Mouse (Mus musculus) liver, embryonic 16.5 days (tissue): ENCODE data around the gene Gdf2. TPM values are rescaled to one million over a fixed set of nuclear protein-coding genes. Genes with fewer than 3 reads are reported as not detected.

ENCODE experiments used
- ATAC-seq: fragments of 200-750 bp; cut with Nextera tagmentation; 2 replicates; pipeline ENCODE4 v1.8.0; 2017; ENCODE audit warnings: low read depth, mild to moderate bottlenecking, moderate number of reproducible peaks, moderate library complexity
- H3K27ac ChIP-seq: fragments of 300-500 bp; sonication (generic); 2 replicates; pipeline ENCODE4 v1.5.1; 2014; ENCODE audit warnings: mild to moderate bottlenecking, low read length
- H3K27me3 ChIP-seq: fragments of 300-500 bp; sonication (generic); 2 replicates; pipeline ENCODE4 v1.6.1; 2014; ENCODE audit warnings: low read depth, low read length, mixed read lengths; ENCODE audit not compliant: control insufficient read depth, insufficient read depth
- H3K36me3 ChIP-seq: fragments of 300-500 bp; sonication (generic); 2 replicates; pipeline ENCODE4 v1.6.1; 2014; ENCODE audit warnings: mild to moderate bottlenecking; ENCODE audit not compliant: control insufficient read depth, insufficient read depth
- H3K4me1 ChIP-seq: fragments of 300-500 bp; sonication (generic); 2 replicates; pipeline ENCODE4 v1.6.1; 2014; ENCODE audit warnings: low read depth, low read length, mixed read lengths; ENCODE audit not compliant: control insufficient read depth
- H3K4me2 ChIP-seq: fragments of 300-500 bp; sonication (generic); 2 replicates; pipeline ENCODE4 v1.6.1; 2014; ENCODE audit warnings: low read depth, low read length, mixed read lengths
- H3K4me3 ChIP-seq: fragments of 300-500 bp; sonication (generic); 2 replicates; pipeline ENCODE4 v1.5.1; 2014; ENCODE audit warnings: low read depth, mild to moderate bottlenecking, low read length
- H3K9ac ChIP-seq: fragments of 300-500 bp; sonication (generic); 2 replicates; pipeline ENCODE4 v1.6.1; 2014; ENCODE audit warnings: low read depth, low read length
- H3K9me3 ChIP-seq: fragments of 300-500 bp; sonication (generic); replicated peaks from 2 replicates; pipeline ENCODE4 v1.6.1; 2016; ENCODE audit warnings: low read length; ENCODE audit not compliant: control insufficient read depth
- WGBS: fragments of 180-500 bp; shearing (Covaris S2); extraction: QIAGEN DNeasy Blood & Tissue Kit; methylation state at CpG from one replicate; pipeline ENCODE4 v1.1.7; 2014; ENCODE audit not compliant: insufficient replicate concordance; 5-methylcytosine and 5-hydroxymethylcytosine counted together
- polyA plus RNA-seq: library from polyadenylated mRNA; unstranded; fragments of >200 nt; fragmentation: Nextera tagmentation; extraction: Ambion mirVana; gene quantifications from 2 replicates; pipeline ENCODE4 v1.2.1, GENCODE M21; 2015

The Gdf2 gene
- polyA plus RNA-seq, 1 experiment from 2014 or later, result 10.1 TPM

GRCm38 (mm10) chr14:33920727-33921559 is 19.9 kb upstream of the Gdf2 start:
- Histone ChIP-seq H3K4me1 (no peaks in the 10 kb centered on the region), H3K27me3 (peaks cover 36% of the 10 kb centered on the region), H3K9me3 (no peaks in the 10 kb centered on the region), H3K9ac (no peak overlapping the region), H3K27ac (no peak overlapping the region), H3K4me2 (no peak overlapping the region), H3K4me3 (no peak overlapping the region), H3K36me3 (no peaks in the 10 kb centered on the region)
- WGBS, result 47% methylated on average over 14 of the region's 14 CpGs
- no peak for ATAC-seq

DNA sequence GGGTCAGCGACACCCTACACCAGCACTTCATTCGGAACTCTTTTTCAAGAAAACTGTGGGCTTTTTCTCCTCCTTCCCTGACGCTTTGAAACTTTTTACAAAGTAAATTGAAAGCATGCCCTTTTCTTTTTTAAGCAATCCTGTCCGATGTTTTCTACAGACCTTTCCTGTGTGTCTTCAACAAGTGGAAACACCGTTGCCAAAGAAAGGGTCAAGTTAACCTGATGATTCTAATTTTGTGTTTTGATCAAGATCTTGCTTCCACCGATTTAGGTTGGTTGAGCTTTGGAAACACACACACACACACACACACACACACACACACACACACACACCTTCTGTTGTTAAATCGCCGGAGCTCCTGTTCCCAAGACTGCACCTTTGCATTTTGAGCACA is 18.1 kb upstream of the Gdf2 start:
- no peak for ATAC-seq
- H3K4me2 ChIP-seq, result peak overlapping the region; percentile 47; the same call in 1 of the 2 replicates
- peaks cover 36% of the 10 kb centered on the region for H3K27me3 ChIP-seq
- 19% methylated on average over 8 of the region's 8 CpGs for WGBS
- H3K4me1 ChIP-seq, result no peaks in the 10 kb centered on the region
- H3K9ac ChIP-seq, result no peak overlapping the region
- H3K36me3 ChIP-seq, result no peaks in the 10 kb centered on the region
- H3K4me3 ChIP-seq, result peak overlapping the region; percentile 38
- no peaks in the 10 kb centered on the region for H3K9me3 ChIP-seq
- no peak overlapping the region for H3K27ac ChIP-seq

GRCm38 (mm10) chr14:33923168-33924070 is 17.4 kb upstream of the Gdf2 start, which contains the start of gene Gdf10:
TSS of gene Gdf10 (plus strand) at chr14:33923587.
- Histone ChIP-seq H3K27ac (no peak within 1 kb of the TSS), H3K36me3 (no peaks in the 10 kb centered on the region), H3K4me3 (peak within 1 kb of the TSS; percentile 38), H3K9me3 (no peaks in the 10 kb centered on the region), H3K4me1 (no peaks in the 10 kb centered on the region), H3K4me2 (peak within 1 kb of the TSS; percentile 47), H3K27me3 (peaks cover 36% of the 10 kb centered on the region), H3K9ac (no peak within 1 kb of the TSS)
- WGBS, result 1% methylated on average over 72 of the region's 85 CpGs
- peak; percentile 19; the same call in 1 of the 2 replicates for ATAC-seq

DNA sequence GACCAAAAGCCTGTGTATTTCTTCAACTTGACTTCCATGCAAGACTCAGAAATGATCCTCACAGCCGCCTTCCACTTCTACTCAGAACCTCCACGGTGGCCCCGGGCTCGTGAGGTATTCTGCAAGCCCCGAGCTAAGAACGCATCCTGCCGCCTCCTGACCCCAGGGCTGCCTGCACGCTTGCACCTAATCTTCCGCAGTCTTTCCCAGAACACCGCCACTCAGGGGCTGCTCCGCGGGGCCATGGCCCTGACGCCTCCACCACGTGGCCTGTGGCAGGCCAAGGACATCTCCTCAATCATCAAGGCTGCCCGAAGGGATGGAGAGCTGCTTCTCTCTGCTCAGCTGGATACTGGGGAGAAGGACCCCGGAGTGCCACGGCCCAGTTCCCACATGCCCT is 9.0 kb upstream of the Gdf2 start:
- 48% methylated on average over 17 of the region's 17 CpGs for WGBS

DNA sequence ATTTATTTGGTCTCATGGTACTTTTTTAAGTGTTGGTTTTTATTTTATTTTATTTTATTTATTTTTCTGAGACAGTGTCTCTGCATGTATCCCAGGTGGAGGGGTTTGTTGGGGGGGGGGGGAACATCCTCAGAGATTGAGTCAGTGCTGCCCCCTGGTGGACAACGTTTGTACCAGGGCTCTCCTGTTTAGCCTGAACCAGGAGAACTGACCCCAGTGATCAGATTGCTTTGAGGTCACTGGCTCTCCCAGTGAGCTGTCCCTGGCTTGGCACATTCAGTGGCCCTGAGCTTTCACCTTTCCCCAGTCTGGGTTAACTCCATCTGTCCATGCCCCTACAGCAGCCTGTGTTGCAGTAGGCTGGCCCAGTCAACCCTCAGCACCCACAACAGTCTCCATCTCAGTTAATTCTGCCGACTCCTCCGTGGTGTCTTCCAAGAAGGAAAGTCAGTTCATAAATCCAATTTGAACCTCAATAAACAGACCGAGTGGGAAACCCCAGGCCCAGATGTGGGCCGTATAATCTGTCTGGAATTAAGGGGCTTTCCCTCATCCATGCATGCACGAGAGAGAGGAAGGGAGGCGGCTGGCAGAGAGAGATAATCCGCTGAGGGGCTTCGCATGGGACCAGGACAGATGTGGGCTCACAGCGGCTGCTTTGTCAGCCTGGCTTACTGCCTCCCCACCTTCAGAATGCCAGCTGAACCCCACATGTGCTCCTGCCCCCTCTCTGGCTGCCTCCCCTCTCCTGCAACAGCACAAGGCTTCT is 7.7 kb upstream of the Gdf2 start:
- H3K9ac ChIP-seq, result no peak overlapping the region
- no peak overlapping the region for H3K27ac ChIP-seq
- H3K36me3 ChIP-seq, result no peaks in the 10 kb centered on the region
- H3K27me3 ChIP-seq, result peaks cover 9% of the 10 kb centered on the region; the same call in 1 of the 2 replicates
- ATAC-seq, result no peak
- H3K4me3 ChIP-seq, result no peak overlapping the region
- H3K4me1 ChIP-seq, result no peaks in the 10 kb centered on the region
- no peak overlapping the region for H3K4me2 ChIP-seq
- H3K9me3 ChIP-seq, result no peaks in the 10 kb centered on the region
- WGBS, result 54% methylated on average over 10 of the region's 10 CpGs

More for the DNA sequence above, 9.0 kb upstream of the Gdf2 start:
- Histone ChIP-seq H3K27ac (no peak overlapping the region), H3K36me3 (no peaks in the 10 kb centered on the region), H3K27me3 (peaks cover 9% of the 10 kb centered on the region; the same call in 1 of the 2 replicates), H3K4me2 (no peak overlapping the region), H3K9me3 (no peaks in the 10 kb centered on the region), H3K9ac (no peak overlapping the region), H3K4me3 (no peak overlapping the region), H3K4me1 (no peaks in the 10 kb centered on the region)
- ATAC-seq, result no peak

DNA sequence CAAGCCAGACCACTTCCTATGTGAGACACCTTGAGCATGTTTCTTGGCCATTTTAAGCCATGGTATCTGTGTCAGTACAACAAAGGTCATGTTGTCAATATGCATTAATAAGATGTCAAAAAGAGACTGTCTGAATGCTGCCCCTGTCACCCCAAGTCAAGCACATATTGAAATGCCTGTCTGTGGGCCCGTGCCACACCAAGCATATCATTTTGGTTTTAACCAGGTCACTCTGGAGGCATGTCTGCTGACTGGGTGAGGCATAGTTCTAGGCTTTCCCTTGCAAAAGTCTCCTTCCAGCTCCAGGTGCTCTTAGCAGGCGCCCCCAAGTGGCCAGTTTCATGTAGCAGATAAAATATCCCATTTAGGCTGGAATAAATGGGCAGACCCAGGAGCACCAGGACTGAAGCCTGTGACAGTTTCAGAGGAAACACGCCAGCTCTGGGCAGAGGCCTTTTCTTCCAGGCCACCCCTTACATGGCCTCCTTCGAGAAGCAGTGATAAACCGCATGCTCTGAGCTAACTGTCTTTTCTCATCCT is 7.0 kb upstream of the Gdf2 start:
- Histone ChIP-seq H3K4me3 (no peak overlapping the region), H3K27ac (no peak overlapping the region), H3K9me3 (no peaks in the 10 kb centered on the region), H3K4me2 (no peak overlapping the region), H3K27me3 (peaks cover 9% of the 10 kb centered on the region; the same call in 1 of the 2 replicates), H3K9ac (no peak overlapping the region), H3K36me3 (no peaks in the 10 kb centered on the region), H3K4me1 (no peaks in the 10 kb centered on the region)
- ATAC-seq, result no peak
- WGBS, result 24% methylated on average over 5 of the region's 5 CpGs

- WGBS, result 22% methylated on average over 9 of the region's 9 CpGs
- Histone ChIP-seq H3K27ac (no peak overlapping the region), H3K4me1 (no peaks in the 10 kb centered on the region), H3K9ac (no peak overlapping the region), H3K36me3 (no peaks in the 10 kb centered on the region), H3K4me3 (no peak overlapping the region), H3K4me2 (no peak overlapping the region), H3K27me3 (no peaks in the 10 kb centered on the region), H3K9me3 (no peaks in the 10 kb centered on the region)
- ATAC-seq, result no peak
These were observed 1.7 kb upstream of the Gdf2 start for GRCm38 (mm10) chr14:33939117-33939516.

GRCm38 (mm10) chr14:33942222-33942621 is 1.4 kb downstream of the Gdf2 start:
- H3K36me3 ChIP-seq, result no peaks in the 10 kb centered on the region
- no peaks in the 10 kb centered on the region for H3K9me3 ChIP-seq
- H3K27ac ChIP-seq, result no peak overlapping the region
- WGBS, result 47% methylated on average over 5 of the region's 5 CpGs
- H3K9ac ChIP-seq, result no peak overlapping the region
- no peak overlapping the region for H3K4me3 ChIP-seq
- H3K4me2 ChIP-seq, result no peak overlapping the region
- no peaks in the 10 kb centered on the region for H3K27me3 ChIP-seq
- no peak for ATAC-seq
- no peaks in the 10 kb centered on the region for H3K4me1 ChIP-seq
